Mouse (Mus musculus) lung, postnatal 0 days (tissue): ENCODE results near the gene Arvcf. TPM values are rescaled to one million over a fixed set of nuclear protein-coding genes. Genes with fewer than 3 reads are reported as not detected.

Experiments used
- ATAC-seq: fragments of 200-750 bp; cut with Nextera tagmentation; 2 replicates; pipeline ENCODE4 v1.8.0; 2017; ENCODE audit warnings: moderate library complexity
- DNase-seq: peaks from one replicate; pipeline ENCODE4 v3.0.0-alpha.2; 2016; ENCODE audit warnings: low spot score
- H3K27ac ChIP-seq: fragments of 300-500 bp; sonication (generic); 2 replicates; pipeline ENCODE4 v1.5.1; 2014; ENCODE audit warnings: antibody characterized with exemption, mild to moderate bottlenecking, low read length, mixed read lengths
- H3K27me3 ChIP-seq: fragments of 300-500 bp; sonication (generic); replicated peaks from 2 replicates; pipeline ENCODE4 v1.6.1; 2014; ENCODE audit warnings: low read length, mixed read lengths; ENCODE audit not compliant: insufficient read depth
- H3K36me3 ChIP-seq: fragments of 300-500 bp; sonication (generic); 2 replicates; pipeline ENCODE4 v1.6.1; 2014; ENCODE audit warnings: low read length, mixed read lengths; ENCODE audit not compliant: insufficient read depth
- H3K4me1 ChIP-seq: fragments of 300-500 bp; sonication (generic); 2 replicates; pipeline ENCODE4 v1.6.1; 2014; ENCODE audit warnings: antibody characterized with exemption, low read depth, low read length, mixed read lengths; ENCODE audit not compliant: insufficient read depth
- H3K4me2 ChIP-seq: fragments of 300-500 bp; sonication (generic); replicated peaks from 2 replicates; pipeline ENCODE4 v1.6.1; 2014; ENCODE audit warnings: low read depth, mild to moderate bottlenecking, low read length, moderate library complexity, mixed read lengths
- H3K4me3 ChIP-seq: fragments of 300-500 bp; sonication (generic); 2 replicates; pipeline ENCODE4 v1.5.1; 2014; ENCODE audit warnings: low read depth, low read length
- H3K9ac ChIP-seq: fragments of 300-500 bp; sonication (generic); replicated peaks from 2 replicates; pipeline ENCODE4 v1.6.1; 2014; ENCODE audit warnings: low read depth, mild to moderate bottlenecking
- H3K9me3 ChIP-seq: fragments of 300-500 bp; sonication (generic); 2 replicates; pipeline ENCODE4 v1.6.1; 2016; ENCODE audit warnings: low read length, mixed read lengths
- CTCF ChIP-seq: IDR thresholded peaks from 2 replicates; pipeline ENCODE4 v1.5.1; 2016; ENCODE audit warnings: antibody characterized with exemption, mild to moderate bottlenecking
- EP300 ChIP-seq: IDR thresholded peaks from 2 replicates; pipeline ENCODE4 v1.6.1; 2016; ENCODE audit warnings: antibody characterized with exemption, mild to moderate bottlenecking, control low read depth
- WGBS: fragments of 180-500 bp; shearing (Covaris S2); extraction: QIAGEN DNeasy Blood & Tissue Kit; methylation state at CpG from one replicate; pipeline ENCODE4 v1.1.7; 2014; 5-methylcytosine and 5-hydroxymethylcytosine counted together
- microRNA counts: library from miRNA; unstranded; fragments of <30 nt; microRNA quantifications from one replicate; lab custom pipeline; 2015
- microRNA-seq: library from miRNA; unstranded; fragments of <30 nt; microRNA quantifications from one replicate; pipeline ENCODE4, GENCODE M21; 2016
- polyA plus RNA-seq: library from polyadenylated mRNA; unstranded; fragments of >200 nt; fragmentation: Nextera tagmentation; extraction: Ambion mirVana; gene quantifications from 2 replicates; pipeline ENCODE4 v1.2.1, GENCODE M21; 2015

Arvcf gene
- polyA plus RNA-seq, 1 experiment from 2014 or later = 14.6 TPM

GRCm38 (mm10) chr16:18452361-18452862, 104.4 kb downstream of the Arvcf start:
- no peak overlapping the region for H3K4me2 ChIP-seq
- H3K4me3 ChIP-seq = no peak overlapping the region
- no peak for TF ChIP-seq CTCF
- no peak for TF ChIP-seq EP300
- no peaks in the 10 kb centered on the region for H3K27me3 ChIP-seq
- no peak overlapping the region for H3K27ac ChIP-seq
- 84% methylated on average over 8 of the region's 8 CpGs for WGBS
- DNase-seq (no peak), ATAC-seq (no peak)
- peaks cover 8% of the 10 kb centered on the region; the same call in 1 of the 2 replicates for H3K36me3 ChIP-seq
- no peaks in the 10 kb centered on the region for H3K9me3 ChIP-seq
- H3K4me1 ChIP-seq = no peaks in the 10 kb centered on the region
- no peak overlapping the region for H3K9ac ChIP-seq

DNA sequence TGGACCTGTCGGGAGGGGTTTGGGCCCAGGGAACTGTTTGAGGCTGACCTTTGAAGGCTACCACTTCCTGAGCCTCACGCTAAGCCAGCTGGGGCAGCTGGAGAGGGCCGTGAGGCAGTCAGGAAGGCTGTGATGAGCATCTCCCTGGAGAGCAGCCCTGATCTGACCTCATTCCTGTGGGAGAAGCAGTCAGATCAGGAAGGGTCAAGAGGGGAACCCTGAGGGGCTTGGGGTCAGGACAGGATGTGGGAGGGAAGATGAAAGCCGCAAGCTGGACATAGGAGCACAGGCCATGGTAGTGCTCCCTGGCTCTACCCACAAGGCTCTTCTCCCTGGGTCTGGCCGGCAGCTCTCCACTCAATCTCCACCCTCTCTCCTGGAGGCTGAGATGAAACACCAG, 105.9 kb downstream of the Arvcf start:
- Histone ChIP-seq H3K4me2 (no peak overlapping the region), H3K9me3 (no peaks in the 10 kb centered on the region), H3K4me3 (no peak overlapping the region), H3K27me3 (no peaks in the 10 kb centered on the region), H3K9ac (no peak overlapping the region), H3K27ac (no peak overlapping the region), H3K4me1 (no peaks in the 10 kb centered on the region), H3K36me3 (peaks cover 14% of the 10 kb centered on the region; the same call in 1 of the 2 replicates)
- DNase-seq (no peak), ATAC-seq (no peak)
- TF ChIP-seq CTCF = no peak
- 58% methylated on average over 5 of the region's 5 CpGs for WGBS

DNA sequence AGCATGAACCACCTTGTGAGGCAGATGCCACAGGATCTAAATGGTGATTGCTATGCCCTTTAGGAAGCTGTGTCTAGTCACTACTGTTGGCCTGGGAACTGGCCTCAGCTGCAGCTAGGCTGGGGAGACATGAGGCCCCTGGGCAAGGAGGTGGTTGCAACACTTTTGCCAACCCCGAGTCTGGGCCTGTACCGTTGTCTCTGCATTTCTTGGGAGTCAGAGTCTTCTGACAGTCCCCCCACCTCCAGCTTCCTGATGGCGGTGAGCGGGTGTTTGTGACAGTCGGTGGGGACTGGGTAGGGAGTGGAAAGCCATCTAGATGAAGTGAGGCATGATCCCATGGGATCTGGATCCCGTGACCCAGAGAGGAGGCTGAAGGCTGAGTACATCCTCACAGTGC, 107.4 kb downstream of the Arvcf start:
- H3K36me3 ChIP-seq = peaks cover 14% of the 10 kb centered on the region; the same call in 1 of the 2 replicates
- TF ChIP-seq EP300 (no peak), CTCF (no peak)
- DNase-seq = no peak

More for the DNA sequence above, 107.4 kb downstream of the Arvcf start:
- no peak overlapping the region for H3K4me3 ChIP-seq
- H3K4me2 ChIP-seq = no peak overlapping the region
- H3K9me3 ChIP-seq = no peaks in the 10 kb centered on the region
- WGBS = 64% methylated on average over 6 of the region's 6 CpGs
- no peak for ATAC-seq
- no peak overlapping the region for H3K9ac ChIP-seq
- H3K27ac ChIP-seq = no peak overlapping the region
- H3K27me3 ChIP-seq = no peaks in the 10 kb centered on the region
- no peaks in the 10 kb centered on the region for H3K4me1 ChIP-seq

MicroRNAs encoded within 50 kb of the gene (microRNA counts, 519-probe panel; counts per million panel counts)
- microRNA mmu-miR-185 (lab: Ali Mortazavi, UCI) = 4,039 counts per million, percentile 37 among the panel's probes with 10 or more counts

Small RNA genes within 50 kb of the gene (microRNA-seq; reads per million reads assigned to microRNA genes)
- gene Gm26219 = not detected
- gene Mir185 = 351 reads per million, percentile 64 among the genes with 10 or more reads in this experiment

Other genes starting within 250 kb of the Arvcf start
- gene Rtn4r, start 220.5 kb upstream of the Arvcf start, polyA plus RNA-seq = 0.17 and 0.23 TPM in 2 replicates
- gene Ccdc188, start 130.3 kb upstream of the Arvcf start, polyA plus RNA-seq = not detected in 2 replicates
- gene Zdhhc8, start 113.0 kb upstream of the Arvcf start, polyA plus RNA-seq = 12.9 and 13.9 TPM in 2 replicates
- 39.2 and 39.7 TPM in 2 replicates for gene Trmt2a, start 99.5 kb upstream of the Arvcf start, polyA plus RNA-seq
- gene Ranbp1, start 99.5 kb upstream of the Arvcf start, polyA plus RNA-seq = 155 and 163 TPM in 2 replicates
- gene Gm49776, start 89.9 kb upstream of the Arvcf start, polyA plus RNA-seq = 2.2 and 2.5 TPM in 2 replicates
- 13.3 and 14.4 TPM in 2 replicates for gene Dgcr8, start 58.9 kb upstream of the Arvcf start, polyA plus RNA-seq
- 23.7 and 25.2 TPM in 2 replicates for gene Tango2, start 79 bp upstream of the Arvcf start, polyA plus RNA-seq
- gene Txnrd2, start 78.2 kb downstream of the Arvcf start, polyA plus RNA-seq = 20.0 and 20.9 TPM in 2 replicates
- 109 and 111 TPM in 2 replicates for gene Comt, start 78.7 kb downstream of the Arvcf start, polyA plus RNA-seq
- gene Gnb1l, start 150.5 kb downstream of the Arvcf start, polyA plus RNA-seq = 8.1 and 8.4 TPM in 2 replicates
- 1.1 TPM in 2 replicates for gene Rtl10, start 150.7 kb downstream of the Arvcf start, polyA plus RNA-seq
- 7.6 and 7.8 TPM in 2 replicates for gene Tbx1, start 242.5 kb downstream of the Arvcf start, polyA plus RNA-seq